Mouse (Mus musculus) megakaryocyte, embryonic 14.5 days (primary cell): ENCODE measurements at regions not wholly inside any gene's neighbourhood (a gene's known extent, or its start where the extent isn't known, plus 50 kb on each side); places are given as distances from the start of the nearest gene placed in this dataset.

ENCODE experiments used
- FLI1 ChIP-seq: IDR thresholded peaks from 2 replicates; pipeline ENCODE4 v1.6.1; 2012; ENCODE audit warnings: low read length, inconsistent platforms, mixed read lengths
- GATA1 ChIP-seq: IDR thresholded peaks from 3 replicates; pipeline ENCODE4 v1.6.1; 2012; ENCODE audit warnings: mixed read lengths, low read length, inconsistent platforms, borderline replicate concordance

DNA sequence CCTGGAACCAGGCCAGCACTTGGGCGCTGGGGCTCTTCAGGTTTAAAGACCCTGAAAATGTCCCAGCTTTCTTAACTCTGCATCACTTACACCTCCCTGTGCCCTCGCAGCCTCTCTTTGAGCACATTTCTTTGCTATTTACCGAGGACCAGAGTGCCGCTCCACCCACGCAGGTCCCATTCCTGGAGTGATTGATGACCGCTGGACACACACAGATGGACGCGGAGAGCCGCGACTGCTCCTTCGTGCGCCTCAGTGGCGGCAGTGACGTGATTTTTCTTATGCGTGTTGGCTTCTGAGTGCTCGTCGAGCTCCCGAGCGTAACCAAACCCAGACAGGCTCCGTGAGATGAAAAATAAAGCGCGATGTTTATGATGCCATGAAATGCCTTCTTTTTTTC is 199.2 kb upstream of the Nlrp1b start:
- TF ChIP-seq GATA1 (no peak), FLI1 (no peak)
